Mouse (Mus musculus) retina, embryonic 14.5 days (tissue): ENCODE measurements around the gene Anxa9.

ENCODE experiments used
- DNase-seq: peaks from one replicate; pipeline ENCODE4 v3.0.0-alpha.2; 2015; ENCODE audit warnings: low spot score

Anxa9 gene

GRCm38 (mm10) chr3:95313476-95313875 is 6.5 kb upstream of the Anxa9 start:
- DNase-seq = no peak

DNA sequence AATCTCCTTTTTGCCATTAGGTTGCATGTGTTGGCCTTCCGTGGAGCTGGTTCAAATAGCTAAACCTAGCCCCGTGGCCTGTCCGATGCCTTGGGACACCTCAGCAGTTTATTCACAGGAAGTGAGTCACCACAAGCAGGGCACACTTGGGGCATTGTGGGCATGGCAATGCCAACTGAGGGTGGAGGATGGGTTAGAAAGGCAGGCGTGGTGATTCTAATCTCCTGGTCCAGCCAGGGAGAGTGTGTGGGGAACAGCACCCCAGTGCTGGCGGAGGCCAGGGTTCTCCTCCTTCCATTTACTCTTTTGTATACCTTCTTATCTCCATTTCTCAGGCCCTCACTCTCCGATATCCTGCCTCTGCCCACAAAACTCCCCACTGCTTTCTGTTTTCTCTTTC is 5.6 kb upstream of the Anxa9 start:
- DNase-seq = no peak

DNA sequence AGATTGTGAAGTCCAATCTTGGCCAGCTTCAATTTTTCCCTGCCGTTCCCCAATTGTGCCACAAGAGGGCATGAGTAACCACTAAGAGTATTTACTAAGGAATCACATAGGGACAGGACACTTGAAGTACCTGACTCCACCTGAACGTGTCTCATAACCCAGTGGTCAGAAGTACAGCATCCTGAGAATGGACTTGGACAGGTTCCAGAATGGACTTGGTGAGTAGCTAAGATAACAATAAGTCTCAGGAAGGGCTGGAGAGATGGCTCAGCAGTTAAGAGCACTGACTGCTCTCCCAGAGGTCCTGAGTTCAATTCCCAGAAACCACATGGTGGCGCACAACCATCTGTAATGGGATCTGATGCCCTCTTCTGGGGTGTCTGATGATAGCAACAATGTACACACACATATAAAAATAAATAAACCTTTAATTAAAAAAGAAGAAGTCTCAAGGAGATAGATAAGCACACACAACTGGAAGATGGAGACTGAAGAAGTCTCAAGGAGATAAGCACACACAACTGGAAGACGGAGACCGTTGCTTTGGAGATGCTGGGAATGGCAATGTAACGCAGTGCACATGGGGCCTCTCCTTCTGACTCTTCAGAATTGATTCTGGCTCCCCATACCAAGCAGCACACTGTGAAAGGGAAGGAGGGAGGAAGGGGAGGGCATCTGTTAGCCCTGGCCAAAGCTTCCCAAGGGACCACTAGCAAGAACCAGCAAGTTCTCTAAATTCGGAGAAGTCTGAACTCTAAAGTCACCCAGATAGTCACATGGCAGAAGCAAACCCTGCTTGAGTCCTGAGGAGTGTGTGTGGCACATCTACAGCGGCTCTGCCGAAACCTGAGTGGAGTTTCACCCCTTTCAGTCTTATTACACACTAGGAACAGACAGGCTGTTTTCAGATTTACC is 4.2 kb upstream of the Anxa9 start:
- DNase-seq = peak; percentile 85

DNA sequence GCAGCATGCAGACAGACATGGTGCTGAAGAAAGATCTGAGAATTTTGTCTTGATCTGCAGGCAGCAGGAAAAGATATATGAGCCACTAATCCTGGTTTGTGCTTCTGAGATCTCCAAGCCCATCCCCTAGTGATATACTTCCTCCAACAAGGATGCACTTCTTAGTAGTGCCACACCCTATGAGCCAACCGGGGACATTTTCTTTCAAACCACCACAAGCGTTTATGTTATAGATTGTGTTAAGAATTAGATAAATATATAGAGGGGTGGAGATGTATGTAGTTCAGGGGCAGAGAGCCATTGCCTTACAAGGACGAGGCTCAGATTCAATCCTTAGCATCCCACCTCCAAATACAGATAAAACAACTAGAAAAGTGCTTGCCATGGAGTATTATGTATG is 3.5 kb upstream of the Anxa9 start:
- no peak for DNase-seq

DNA sequence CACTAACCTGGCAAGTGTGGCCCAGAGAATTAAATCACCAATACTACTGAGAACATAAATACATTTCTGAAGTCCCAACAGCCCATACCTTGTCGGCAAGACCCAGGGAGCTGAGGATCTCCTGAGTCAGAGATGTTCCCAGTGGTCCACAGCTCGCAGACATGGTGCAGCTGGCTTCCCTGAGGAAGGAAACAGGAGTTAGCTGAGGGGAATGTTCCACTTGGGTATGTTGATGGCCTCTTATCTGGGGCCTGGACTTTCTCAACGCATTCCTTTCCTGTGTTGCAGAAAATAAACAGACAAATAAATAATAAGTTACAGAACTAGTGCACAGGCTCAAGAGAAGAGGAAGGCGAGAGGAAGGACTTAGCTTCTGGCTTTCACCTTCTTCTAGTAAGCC is 732 bp downstream of the Anxa9 start:
- DNase-seq = no peak

- DNase-seq = no peak
Observed at GRCm38 (mm10) chr3:95301204-95301796, 5.7 kb downstream of the Anxa9 start.

- no peak for DNase-seq
Observed at GRCm38 (mm10) chr3:95298018-95298417, 9.0 kb downstream of the Anxa9 start.

DNA sequence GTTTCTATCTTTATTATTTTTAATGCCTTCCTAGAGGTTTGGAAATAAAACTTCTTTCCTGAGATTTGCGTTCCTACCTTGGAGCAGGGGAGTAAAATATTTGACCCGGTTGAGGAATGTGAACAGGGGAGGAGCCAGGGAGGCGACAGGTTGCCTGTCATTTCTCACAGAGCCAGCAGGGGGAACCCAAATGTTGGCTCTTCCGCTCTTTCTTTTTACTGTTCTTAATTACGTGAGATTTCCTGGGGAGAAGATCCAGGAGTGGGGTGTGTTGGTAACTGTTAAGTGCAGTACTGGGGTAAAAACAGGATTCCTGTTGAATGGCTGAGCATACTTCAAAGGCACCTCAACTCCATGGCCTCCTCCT is 10.9 kb downstream of the Anxa9 start:
- peak; percentile 75 for DNase-seq

GRCm38 (mm10) chr3:95295321-95296102 is 11.5 kb downstream of the Anxa9 start:
- DNase-seq = no peak

DNA sequence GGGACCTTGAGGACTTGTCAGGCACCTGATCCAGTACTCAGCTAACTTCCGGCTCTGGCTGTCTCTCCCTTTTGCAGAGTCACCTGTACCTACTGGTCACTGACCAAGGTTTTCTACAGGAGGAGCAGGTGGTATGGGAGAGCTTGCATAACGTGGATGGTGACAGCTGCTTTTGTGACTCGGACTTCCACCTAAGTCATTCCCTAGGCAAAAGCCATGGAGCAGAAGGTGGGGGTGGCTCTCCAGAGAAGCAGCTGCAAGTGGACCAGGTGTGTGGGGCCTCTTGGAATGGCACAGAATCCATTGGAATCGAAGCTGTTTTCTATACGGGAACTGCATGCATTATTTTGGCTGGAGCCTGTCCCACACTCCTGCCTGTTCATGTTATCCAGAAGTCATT is 12.3 kb downstream of the Anxa9 start:
- DNase-seq = no peak

DNA sequence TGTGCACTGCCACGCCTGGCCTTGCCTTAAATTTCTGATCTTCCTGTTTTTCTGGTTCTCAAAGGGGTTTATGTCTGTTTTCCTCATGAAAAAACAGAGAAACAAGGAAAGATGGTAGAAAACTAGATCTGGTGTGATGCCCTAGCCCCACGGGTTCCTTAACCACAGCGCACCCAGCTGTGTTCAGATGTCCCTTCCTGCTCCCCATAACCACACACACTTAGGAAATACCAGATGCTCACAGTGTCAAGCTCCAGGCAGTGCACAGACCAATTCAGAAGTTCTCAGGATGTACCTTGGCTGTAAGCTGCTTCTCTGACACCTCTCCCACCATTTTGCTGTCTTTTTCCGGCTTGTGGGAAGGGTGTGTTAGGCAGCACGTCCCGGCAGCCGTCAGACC is 12.7 kb downstream of the Anxa9 start:
- DNase-seq = no peak

GRCm38 (mm10) chr3:95293537-95293936 is 13.4 kb downstream of the Anxa9 start:
- no peak for DNase-seq

- DNase-seq = no peak
Observed at GRCm38 (mm10) chr3:95292899-95293298, 14.1 kb downstream of the Anxa9 start.

DNA sequence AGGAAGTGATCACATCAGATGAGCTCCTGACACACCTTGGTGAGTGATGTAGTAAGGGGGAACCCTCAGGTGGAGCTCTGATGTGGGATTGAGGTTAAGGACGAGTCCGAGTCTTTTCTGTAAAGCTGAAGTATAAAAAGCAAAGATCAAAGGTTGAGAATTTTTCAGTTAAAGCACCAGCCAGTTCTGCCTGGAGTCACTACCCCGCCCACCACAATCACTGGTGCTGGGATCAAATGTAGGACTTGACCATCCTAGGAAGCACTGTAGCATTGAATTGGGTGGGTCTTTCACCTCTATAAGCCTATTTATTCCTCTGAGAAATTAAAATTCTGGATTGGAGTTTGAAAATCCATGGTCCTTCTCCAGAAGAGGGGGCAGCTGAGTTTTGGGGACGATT is 15.9 kb downstream of the Anxa9 start:
- no peak for DNase-seq

DNA sequence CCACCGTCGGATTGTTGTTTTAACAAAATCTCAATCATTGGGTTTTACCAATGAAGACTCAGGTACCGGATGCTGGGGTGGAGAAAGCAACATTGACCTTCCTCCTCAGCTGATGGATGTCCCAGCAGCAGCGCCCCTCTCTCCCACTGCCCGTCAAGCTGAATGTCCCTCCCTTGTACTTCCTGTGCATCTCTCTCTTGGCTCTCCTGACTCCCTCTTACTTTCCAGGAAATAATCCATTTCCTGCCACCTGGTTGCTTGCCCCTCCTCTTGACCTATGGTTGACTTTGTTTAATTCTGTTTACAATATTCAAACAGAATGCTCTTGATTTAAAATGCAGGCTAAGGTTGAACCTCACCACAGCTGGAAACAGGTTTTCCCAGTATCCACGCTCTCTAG is 16.8 kb downstream of the Anxa9 start:
- DNase-seq = no peak

- DNase-seq = no peak
Observed at GRCm38 (mm10) chr3:95289419-95289818, 17.6 kb downstream of the Anxa9 start.

DNA sequence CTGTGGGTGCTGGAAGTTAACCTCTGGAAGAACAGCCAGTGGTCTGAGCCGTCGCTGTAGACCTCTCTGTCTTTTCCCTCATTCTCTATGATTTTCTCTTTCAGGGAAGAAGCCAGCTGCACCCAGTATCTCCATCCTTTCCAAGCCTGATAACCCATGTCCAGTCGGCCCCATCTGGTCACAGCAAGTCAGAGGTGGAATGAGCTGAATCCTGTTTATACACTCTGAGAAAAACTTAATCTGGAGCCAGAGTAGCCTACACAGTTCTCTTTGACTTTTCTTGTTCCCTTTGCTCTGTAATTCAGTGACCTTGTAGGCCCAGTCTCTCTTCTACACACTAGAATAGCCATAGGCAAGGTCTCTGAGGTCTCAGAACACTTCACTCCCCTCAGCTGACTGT is 19.4 kb downstream of the Anxa9 start:
- no peak for DNase-seq

DNA sequence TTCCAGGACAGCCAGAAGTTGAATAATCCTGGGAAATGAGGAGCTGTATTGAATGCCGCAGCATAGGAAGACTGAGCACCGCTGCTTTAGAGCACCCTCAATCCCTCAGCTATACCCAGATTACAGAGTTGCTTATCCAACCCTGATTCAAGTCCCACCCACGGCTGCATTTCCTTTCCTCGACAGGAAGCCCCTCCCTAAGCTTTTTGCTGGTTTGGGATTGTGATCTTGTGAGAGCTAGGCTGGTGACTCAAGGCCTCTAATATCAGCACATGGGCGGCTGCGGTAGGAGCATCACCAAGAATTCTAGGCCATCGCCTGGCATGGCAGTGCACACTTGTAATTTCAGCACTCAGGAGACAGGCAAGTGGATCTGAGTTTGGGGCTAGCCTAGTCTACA is 20.5 kb downstream of the Anxa9 start:
- no peak for DNase-seq

DNA sequence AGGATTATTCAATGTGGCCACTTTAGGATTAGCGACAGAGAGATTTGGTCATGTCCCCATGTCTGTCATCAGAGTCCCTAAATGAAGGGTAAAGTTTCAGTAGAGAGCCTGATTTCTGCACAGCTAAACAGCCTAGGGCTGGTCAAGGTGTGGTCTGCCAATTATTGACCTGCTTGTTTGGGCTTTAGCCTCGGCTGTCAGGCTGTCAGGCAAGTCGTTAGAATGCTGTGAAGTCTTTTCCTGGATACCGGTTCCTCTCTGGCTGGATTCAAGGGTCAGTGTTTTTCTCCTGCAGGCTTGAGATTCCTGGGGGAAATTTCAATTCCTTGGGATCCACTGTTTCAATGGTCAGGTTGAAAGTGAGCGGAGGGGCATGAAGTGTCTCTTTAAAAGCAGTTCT is 21.0 kb downstream of the Anxa9 start:
- DNase-seq = no peak

GRCm38 (mm10) chr3:95285390-95285789 is 21.6 kb downstream of the Anxa9 start:
- no peak for DNase-seq

DNA sequence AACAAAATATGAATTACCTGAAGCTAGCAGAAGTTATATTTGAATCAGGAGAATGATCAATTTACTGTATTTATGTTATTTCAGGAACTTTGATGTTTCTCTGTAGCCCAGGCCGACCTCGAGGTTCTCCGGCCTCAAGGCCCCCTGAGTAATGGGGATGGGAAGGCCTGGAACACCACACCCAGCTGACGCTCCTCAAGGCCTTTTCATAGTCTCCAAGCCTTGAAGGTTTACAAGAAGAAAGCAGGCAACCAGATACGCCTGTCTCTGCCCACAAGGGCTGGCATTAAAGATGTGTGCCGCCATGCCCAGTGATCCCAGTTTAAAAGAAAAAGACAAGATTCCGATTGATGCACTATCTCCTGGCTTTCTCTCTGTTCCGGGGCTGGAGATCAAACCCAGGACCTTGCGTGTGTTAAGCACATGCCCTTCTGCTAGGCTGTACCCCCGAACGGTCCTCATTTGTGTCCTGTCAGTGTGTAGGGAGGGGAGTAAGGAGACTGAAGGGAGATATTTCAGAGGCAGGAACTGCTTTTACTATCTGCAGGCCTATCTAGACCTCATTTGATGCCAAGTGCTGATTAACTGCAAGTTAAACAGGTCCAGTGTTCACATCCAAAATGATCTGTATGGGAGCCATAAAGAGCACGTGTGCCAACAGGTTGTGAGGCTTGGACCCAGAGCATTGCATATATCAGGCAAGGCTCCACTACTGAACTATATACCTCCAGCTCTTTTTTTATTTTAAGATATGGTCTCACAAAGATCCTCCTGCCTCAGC is 22.3 kb downstream of the Anxa9 start:
- DNase-seq = no peak

DNA sequence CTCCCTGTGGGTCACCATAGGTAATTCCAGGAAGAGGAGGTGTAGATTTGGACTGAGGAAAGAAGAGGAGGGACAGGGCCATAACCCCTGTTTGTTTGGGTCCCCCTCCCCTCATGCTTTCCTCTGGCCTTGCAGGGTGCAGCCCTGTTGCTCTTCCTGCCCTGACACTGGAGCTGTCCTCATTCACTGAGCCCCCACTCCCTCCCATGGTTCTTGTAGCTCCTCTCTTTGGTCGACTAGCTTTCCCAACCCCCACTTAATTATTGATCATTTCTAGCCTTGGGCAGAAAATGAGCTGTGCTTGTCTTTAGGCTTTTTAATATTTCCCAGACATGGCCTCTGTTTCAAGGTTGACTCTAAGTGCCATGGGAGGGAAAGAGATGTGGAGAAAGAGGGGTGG is 22.9 kb downstream of the Anxa9 start:
- peak; percentile 18 for DNase-seq
